In genomic region chr15:5446040-5446755, GRCm38 (mm10) we compare ENCODE assay signal across 13 mouse cellular contexts.
DNase-seq lines count a peak whose midpoint lies in the region; ATAC-seq and TF ChIP-seq lines count a peak whose summit lies in the region.
"Had no signal": no experiment of that assay in that cellular context is flagged by ENCODE, and none has a peak within 500 bp of the region (broad histone marks: within the 10 kb centered on the region; RNA-seq: fewer than 3 reads in every experiment).

No protein-coding gene starts in this region.

- H3K4me2 ChIP-seq in hindbrain, postnatal 0 days (ENCODE audit: low read depth, low read length): no peak overlapping the region
- H3K4me2 ChIP-seq: embryonic facial prominence, embryonic 12.5 days; lung, embryonic 15.5 days had no signal

- no peak for ATAC-seq in hindbrain, postnatal 0 days
- ATAC-seq: forebrain, postnatal 0 days had no signal

- H3K4me1 ChIP-seq in small intestine, adult 2 months (ENCODE audit: control insufficient read depth, insufficient read depth, insufficient read length, low read length): peaks cover 10% of the 10 kb centered on the region; the same call in 1 of the 2 replicates
- no peaks in the 10 kb centered on the region for H3K4me1 ChIP-seq in hindbrain, postnatal 0 days (ENCODE audit: insufficient read depth, low read length)
- H3K4me1 ChIP-seq: embryonic facial prominence, embryonic 12.5 days; lung, embryonic 15.5 days had no signal

- DNase-seq in gastrocnemius, adult 2 months: no peak
- no peak for DNase-seq in gastrocnemius, postnatal 25 days
- peak; percentile 45 to 62 for DNase-seq in spleen, postnatal 36 days (ENCODE audit: low spot score in 2 of 2)
- DNase-seq in spleen, postnatal 10 days (ENCODE audit: low spot score in 2 of 2): no peak
- peak; percentile 28 for DNase-seq in c-Kit-positive CD71-negative TER-119-negative erythroid progenitor cells, embryonic 14.5 days (ENCODE audit: low read depth)
- DNase-seq in cerebellum, adult 8-10 months: no peak
- DNase-seq in hindbrain, postnatal 0 days (ENCODE audit: low spot score): no peak
- DNase-seq: forebrain, postnatal 0 days; kidney, adult 8-10 months had no signal

- intact Hi-C loops in gastrocnemius, adult 2 months (cut with DNase I): no loop called here

- no peaks in the 10 kb centered on the region for H3K9me3 ChIP-seq in hindbrain, postnatal 0 days (ENCODE audit: low read length)
- H3K9me3 ChIP-seq: embryonic facial prominence, embryonic 12.5 days; lung, embryonic 15.5 days had no signal

- TF ChIP-seq CTCF in gastrocnemius, adult 2 months (IDR thresholded peaks at IDR 0.05): no peak
- no peak for TF ChIP-seq CTCF in small intestine, adult 2 months (IDR thresholded peaks at IDR 0.05; ENCODE audit: extremely low read depth, insufficient read length, insufficient replicate concordance, low read depth, low read length)
- TF ChIP-seq CTCF in hindbrain, postnatal 0 days (IDR thresholded peaks at IDR 0.05; ENCODE audit: low read depth): no peak

- H3K27ac ChIP-seq in gastrocnemius, adult 2 months: peak overlapping the region; percentile 80
- H3K27ac ChIP-seq in small intestine, adult 2 months (ENCODE audit: insufficient read depth, low read depth, low read length): peak overlapping the region; percentile 78
- H3K27ac ChIP-seq in hindbrain, postnatal 0 days: no peak overlapping the region
- H3K27ac ChIP-seq: embryonic facial prominence, embryonic 12.5 days; left cerebral cortex, adult 2 months; lung, embryonic 15.5 days had no signal

- H3K4me3 ChIP-seq in gastrocnemius, adult 2 months: peak overlapping the region; percentile 21
- H3K4me3 ChIP-seq in small intestine, adult 2 months (ENCODE audit: low read depth, low read length): no peak overlapping the region
- H3K4me3 ChIP-seq in hindbrain, postnatal 0 days (ENCODE audit: low read length): no peak overlapping the region
- H3K4me3 ChIP-seq: embryonic facial prominence, embryonic 12.5 days; left cerebral cortex, adult 2 months; lung, embryonic 15.5 days had no signal

- no peaks in the 10 kb centered on the region for H3K36me3 ChIP-seq in small intestine, adult 2 months (ENCODE audit: control insufficient read depth, insufficient read depth, low read length)
- H3K36me3 ChIP-seq in hindbrain, postnatal 0 days (ENCODE audit: insufficient read depth, low read length): no peaks in the 10 kb centered on the region
- H3K36me3 ChIP-seq: embryonic facial prominence, embryonic 12.5 days; lung, embryonic 15.5 days had no signal

- H3K27me3 ChIP-seq in small intestine, adult 2 months (ENCODE audit: control insufficient read depth, insufficient read depth, low read length): no peaks in the 10 kb centered on the region
- no peaks in the 10 kb centered on the region for H3K27me3 ChIP-seq in hindbrain, postnatal 0 days (ENCODE audit: insufficient read depth, low read length)
- H3K27me3 ChIP-seq: embryonic facial prominence, embryonic 12.5 days; lung, embryonic 15.5 days had no signal

- no peak for TF ChIP-seq POLR2A in small intestine, adult 2 months (IDR thresholded peaks at IDR 0.05; ENCODE audit: low read depth, low read length)

- 62% methylated on average over 9 of the region's 9 CpGs for WGBS in small intestine, adult 2 months
- 88% methylated on average over 9 of the region's 9 CpGs for WGBS in hindbrain, postnatal 0 days

- no peak overlapping the region for H3K9ac ChIP-seq in hindbrain, postnatal 0 days (replicated peaks; ENCODE audit: low read length)
- H3K9ac ChIP-seq: embryonic facial prominence, embryonic 12.5 days; forebrain, postnatal 0 days; lung, embryonic 15.5 days had no signal

Comparison
In these comparisons a context has a peak if more than half of its experiments do, and no peak if none do; other contexts are left out.
1. DNase-seq: peak in spleen, postnatal 36 days (2 of 2) and c-Kit-positive CD71-negative TER-119-negative erythroid progenitor cells, embryonic 14.5 days (single experiment); none in gastrocnemius, adult 2 months (single experiment), gastrocnemius, postnatal 25 days (single experiment), spleen, postnatal 10 days (0 of 2), cerebellum, adult 8-10 months (single experiment) and hindbrain, postnatal 0 days (single experiment).